Mouse (Mus musculus) lung, postnatal 25 days (tissue): ENCODE results near the gene Vmn2r1.

ENCODE experiments used
- DNase-seq: peaks from one replicate; pipeline ENCODE4 v3.0.0; 2022; ENCODE audit warnings: low spot score

Gene Vmn2r1

DNA sequence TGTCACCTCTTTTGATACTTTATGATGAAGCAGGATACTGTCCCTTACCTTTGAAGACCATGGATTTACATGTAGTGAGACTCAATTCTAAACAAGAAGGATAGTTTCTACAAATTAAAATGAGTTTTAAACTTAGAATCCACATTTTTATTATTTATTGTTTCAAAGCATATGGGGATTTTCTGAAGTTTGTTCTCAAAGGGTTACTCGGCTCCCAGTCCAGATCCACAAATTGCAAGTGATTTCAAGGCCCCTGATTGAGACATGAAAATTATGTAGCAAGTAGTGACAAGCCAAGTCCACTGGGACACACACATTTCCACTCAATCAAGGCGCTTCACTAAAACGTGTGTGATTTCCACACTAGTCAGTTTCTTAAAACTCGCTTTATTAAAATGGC lies at the start of gene Vmn2r1:
Gene Vmn2r1, plus strand, starts transcription at position 301 of the 400 bp plus-strand sequence.
- no peak for DNase-seq

DNA sequence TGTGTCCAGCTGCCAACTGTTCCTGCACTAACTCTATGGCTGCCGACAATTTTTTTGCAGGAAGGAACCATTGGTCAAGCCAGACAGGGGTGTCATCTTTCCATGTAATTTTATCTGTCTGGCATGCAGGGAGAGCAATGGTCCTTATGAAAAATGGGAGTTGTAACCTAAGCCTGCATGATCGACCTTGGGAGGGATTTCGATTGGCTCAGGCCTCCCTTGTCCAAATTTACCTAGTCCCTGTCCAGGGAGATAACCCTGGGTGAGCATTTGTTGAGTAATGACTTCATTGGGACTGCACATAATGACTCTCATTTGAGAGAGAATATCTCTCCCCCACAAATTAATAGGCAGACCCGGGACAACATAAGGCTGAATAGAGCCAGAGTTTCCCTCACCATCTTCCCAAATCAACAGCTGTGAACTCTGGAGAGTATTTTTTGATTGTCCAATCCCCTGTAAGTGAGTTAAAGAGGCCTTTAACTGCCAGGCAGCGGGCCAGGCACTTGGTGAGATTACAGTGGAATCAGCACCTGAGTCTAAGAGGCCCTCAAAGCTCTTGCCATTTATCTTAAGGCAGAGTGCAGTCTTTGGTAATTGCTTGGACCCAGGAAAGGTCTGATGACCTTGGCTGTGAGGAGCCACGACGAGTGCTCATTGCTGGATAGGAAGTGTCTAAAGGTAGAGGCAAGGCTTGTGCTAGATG lies 43.1 kb upstream of the Vmn2r1 start:
- DNase-seq, result peak; percentile 43

DNA sequence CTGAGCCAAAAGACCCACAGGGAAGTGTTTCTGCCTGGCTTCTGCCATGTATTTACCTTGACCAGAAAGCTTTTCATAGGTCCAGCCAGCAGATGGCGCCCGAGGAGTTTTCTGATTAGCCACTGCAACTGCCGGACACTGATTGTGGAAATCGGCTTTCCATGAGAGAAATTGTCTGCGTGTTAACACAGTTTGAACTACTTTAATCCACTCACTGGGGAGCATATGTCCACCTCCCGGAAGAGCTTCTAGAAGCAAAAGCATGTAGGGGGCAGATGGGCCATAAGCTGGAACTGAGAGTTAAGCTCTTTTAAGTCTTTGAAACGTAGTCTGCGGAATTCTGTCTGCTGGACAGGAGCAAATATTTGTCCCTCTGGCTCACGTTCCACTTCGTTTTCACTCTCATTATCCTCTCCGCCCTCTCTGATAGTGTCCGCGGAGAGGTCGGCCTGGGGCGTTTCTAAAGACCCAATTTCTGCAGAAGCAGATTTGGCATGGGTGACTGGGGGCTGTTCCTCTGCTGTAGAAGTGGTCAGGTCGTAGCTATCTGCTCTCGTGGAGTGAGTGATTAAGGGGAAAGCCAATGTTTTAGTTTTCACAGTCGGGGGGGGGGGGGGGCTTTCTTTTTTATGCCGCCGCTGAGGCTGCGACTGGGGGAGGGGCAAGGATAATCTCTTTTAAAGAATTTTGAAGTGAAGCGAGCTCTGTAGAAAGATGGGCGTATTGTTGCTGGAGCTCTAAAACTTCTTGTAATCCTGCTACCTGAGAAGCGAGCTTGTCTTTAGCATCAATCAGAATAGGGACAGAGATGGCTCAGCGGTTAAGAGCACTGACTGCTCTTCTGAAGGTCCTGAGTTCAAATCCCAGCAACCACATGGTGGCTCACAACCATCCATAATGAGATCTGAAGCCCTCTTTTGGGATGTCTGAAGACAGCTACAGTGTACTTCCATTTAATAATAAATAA lies 41.2 kb upstream of the Vmn2r1 start:
- peak; percentile 82 for DNase-seq

DNA sequence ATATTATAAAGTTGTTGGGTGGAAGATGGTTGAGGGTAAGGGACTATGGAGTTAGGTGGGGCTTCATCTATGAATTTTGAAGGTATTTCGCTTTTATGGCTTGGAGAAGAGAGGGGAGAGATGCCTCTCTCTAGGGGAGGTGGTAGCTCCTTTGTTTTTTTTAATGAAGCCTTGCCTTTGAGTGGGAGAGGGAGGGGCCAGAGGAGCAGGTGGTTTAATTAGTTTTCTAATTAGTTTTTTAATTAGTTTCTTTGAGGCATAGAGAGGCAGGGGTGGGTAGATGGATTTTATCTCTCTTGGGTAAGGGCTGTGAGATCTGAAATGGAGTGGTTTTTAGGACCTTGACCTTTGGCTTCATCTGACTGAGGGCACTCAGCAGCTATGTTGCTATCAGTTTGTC lies 31.4 kb downstream of the Vmn2r1 start:
- no peak for DNase-seq

DNA sequence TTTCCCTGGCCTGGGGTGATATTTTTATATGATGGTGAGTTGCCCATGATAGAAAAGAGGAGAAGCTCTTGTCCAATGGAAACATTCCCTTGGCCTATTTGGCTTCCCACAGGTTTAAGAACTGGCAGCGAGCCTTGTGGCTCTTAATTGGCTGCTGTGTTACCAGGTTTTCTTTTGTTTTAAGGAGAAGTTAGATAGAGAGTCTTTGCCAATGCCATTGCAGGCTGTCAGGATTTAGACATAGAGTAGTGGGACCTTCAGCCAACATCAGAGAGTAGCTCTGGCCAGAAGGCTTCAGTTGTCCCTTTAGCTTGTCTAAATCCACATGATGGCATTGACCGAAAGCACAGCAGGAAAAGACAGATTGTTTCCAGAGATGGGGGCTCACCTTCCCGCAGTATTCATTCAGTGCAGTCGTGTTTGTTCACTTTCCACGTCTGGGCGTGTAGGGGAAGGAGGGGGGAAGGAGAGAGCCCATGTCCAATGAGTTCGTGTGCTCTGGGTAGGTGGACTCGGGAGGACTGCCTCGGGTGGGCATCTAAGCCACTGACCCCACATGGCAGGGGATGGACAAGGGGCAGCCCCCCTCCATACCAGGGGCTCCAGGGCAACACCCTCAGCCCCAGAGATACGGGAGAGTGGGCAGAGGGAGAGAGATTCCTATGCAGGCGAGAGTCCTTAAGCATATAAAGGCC lies 32.2 kb downstream of the Vmn2r1 start:
- no peak for DNase-seq

DNA sequence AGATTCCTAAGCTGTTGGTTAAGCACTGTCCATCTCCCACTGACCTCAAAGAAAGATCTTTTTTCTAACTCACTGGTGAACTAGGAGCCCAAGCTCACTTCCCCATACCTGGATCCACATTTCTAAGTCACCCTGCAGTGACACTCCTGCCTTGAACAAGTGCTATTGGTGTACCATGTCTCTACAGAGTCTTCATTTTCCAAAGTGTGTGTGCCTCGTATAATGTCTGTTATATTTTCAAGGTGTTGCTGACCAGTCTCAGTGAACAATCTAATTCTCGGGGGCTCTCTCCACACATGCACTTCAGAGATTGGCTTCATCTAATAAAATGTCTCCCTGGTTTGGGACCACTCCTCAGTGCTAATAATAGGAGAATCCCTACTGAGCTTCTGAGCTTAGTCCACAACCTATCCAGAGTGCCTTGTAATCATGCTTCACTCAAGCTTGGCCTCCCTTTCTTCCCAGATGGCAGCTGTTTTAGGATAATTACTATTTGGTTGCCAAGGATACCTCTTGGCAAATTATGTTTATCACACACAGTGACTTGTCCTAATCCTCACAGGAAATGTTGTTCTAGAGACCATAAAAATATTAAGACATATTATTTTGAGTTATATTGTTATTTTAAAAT lies 60.6 kb downstream of the Vmn2r1 start, which contains the start of gene Vmn2r2:
Gene Vmn2r2, minus strand, starts transcription at position 51 of the 631 bp plus-strand sequence.
- DNase-seq, result no peak
